Comparison of ENCODE assay signal across 8 mouse cellular contexts in genomic region chr1:167000529-167001173, GRCm38 (mm10). TPM values are rescaled to one million over a fixed set of nuclear protein-coding genes. Genes with fewer than 3 reads are reported as not detected.
DNase-seq lines count a peak whose midpoint lies in the region; ATAC-seq and TF ChIP-seq lines count a peak whose summit lies in the region.

No protein-coding gene starts in this region.

- H3K27ac ChIP-seq in limb, embryonic 12.5 days, result no peak overlapping the region
- H3K27ac ChIP-seq in midbrain, embryonic 13.5 days, result peak overlapping the region; percentile 96
- H3K27ac ChIP-seq in spleen, adult 2 months (ENCODE audit: insufficient read depth, low read length), result no peak overlapping the region

- no peaks in the 10 kb centered on the region for H3K9me3 ChIP-seq in limb, embryonic 12.5 days
- no peaks in the 10 kb centered on the region for H3K9me3 ChIP-seq in midbrain, embryonic 13.5 days

- peaks cover 12% of the 10 kb centered on the region for H3K4me1 ChIP-seq in limb, embryonic 12.5 days (replicated peaks)
- H3K4me1 ChIP-seq in midbrain, embryonic 13.5 days (replicated peaks), result peaks cover 34% of the 10 kb centered on the region
- peaks cover 6% of the 10 kb centered on the region; the same call in 1 of the 2 replicates for H3K4me1 ChIP-seq in spleen, adult 2 months (ENCODE audit: control insufficient read depth, insufficient read depth, insufficient read length)

- H3K9ac ChIP-seq in limb, embryonic 12.5 days (replicated peaks), result peak overlapping the region; percentile 80
- peak overlapping the region; percentile 87 for H3K9ac ChIP-seq in midbrain, embryonic 13.5 days (replicated peaks)

- H3K36me3 ChIP-seq in limb, embryonic 12.5 days, result no peaks in the 10 kb centered on the region
- H3K36me3 ChIP-seq in midbrain, embryonic 13.5 days, result no peaks in the 10 kb centered on the region
- no peaks in the 10 kb centered on the region for H3K36me3 ChIP-seq in spleen, adult 2 months (ENCODE audit: control insufficient read depth, insufficient read depth, low read length)

- peak overlapping the region; percentile 89 for H3K4me2 ChIP-seq in limb, embryonic 12.5 days
- peak overlapping the region; percentile 78 for H3K4me2 ChIP-seq in midbrain, embryonic 13.5 days (replicated peaks)

- DNase-seq in adrenal gland, postnatal 36 days, result peak; percentile 86 to 91
- peak; percentile 81 for DNase-seq in embryo, embryonic 11 days
- peak; percentile 42 for DNase-seq in kidney, adult 11 months
- DNase-seq in spleen, adult 2 months (ENCODE audit: low read depth in 1 of 2, low spot score in 2 of 2), result peak; percentile 23 to 72

- H3K27me3 ChIP-seq in limb, embryonic 12.5 days, result peaks cover 37% of the 10 kb centered on the region
- H3K27me3 ChIP-seq in midbrain, embryonic 13.5 days, result 0 out of 2 replicates have a peak, but pooled peaks cover 3% of the 10 kb centered on the region
- peaks cover 11% of the 10 kb centered on the region; the same call in 1 of the 2 replicates for H3K27me3 ChIP-seq in spleen, adult 2 months (ENCODE audit: control insufficient read depth, insufficient read depth, low read length)

- under 1% methylated on average over 56 of the region's 76 CpGs for WGBS in limb, embryonic 12.5 days
- WGBS in midbrain, embryonic 13.5 days, result under 1% methylated on average over 39 of the region's 76 CpGs
- under 1% methylated on average over 66 of the region's 76 CpGs for WGBS in spleen, adult 2 months

- TF ChIP-seq POLR2A in spleen, adult 2 months (IDR thresholded peaks at IDR 0.05; ENCODE audit: low read depth, low read length), result no peak

- TF ChIP-seq CTCF in spleen, adult 2 months (IDR thresholded peaks at IDR 0.05; ENCODE audit: extremely low read depth, insufficient read depth, insufficient read length, insufficient replicate concordance), result no peak

- ATAC-seq in granulocyte monocyte progenitor cell, adult 5-6 weeks (replicated peaks; ENCODE audit: poor library complexity, severe bottlenecking), result peak; percentile 35
- peak; percentile 83 for ATAC-seq in limb, embryonic 12.5 days (ENCODE audit: insufficient number of reproducible peaks, insufficient read depth, low FRiP score, low TSS enrichment, low read depth)
- peak; percentile 87 for ATAC-seq in midbrain, embryonic 13.5 days
- ATAC-seq in megakaryocyte-erythroid progenitor cell, adult 5-6 weeks (replicated peaks; ENCODE audit: low FRiP score, low TSS enrichment, poor library complexity, severe bottlenecking), result no peak

- peak overlapping the region; percentile 91 for H3K4me3 ChIP-seq in limb, embryonic 12.5 days (replicated peaks)
- H3K4me3 ChIP-seq in midbrain, embryonic 13.5 days (replicated peaks), result peak overlapping the region; percentile 81
- peak overlapping the region; percentile 77 for H3K4me3 ChIP-seq in spleen, adult 2 months (ENCODE audit: extremely low read depth, insufficient read depth, insufficient read length)

RNA-seq across cellular contexts. Expression of gene Fam78b, which starts 0.6 kb away (rescaled TPM):
- 10 to 100 TPM in 1 of 2 experiments, 1 to 10 TPM in 1; 5.8 to 14.1 TPM for total RNA-seq in adrenal gland, postnatal 36 days (2021)
- total RNA-seq in granulocyte monocyte progenitor cell, adult 5-6 weeks (2014; fragmentation: Nextera tagmentation), result 1.9 TPM in 1 of 2 replicates, not detected in the other
- not detected in 2 replicates for total RNA-seq in granulocyte monocyte progenitor cell, adult 5-6 weeks (2017)
- polyA plus RNA-seq in limb, embryonic 12.5 days (2016; fragmentation: Nextera tagmentation; extraction: Ambion mirVana), result 0.49 and 0.69 TPM in 2 replicates
- 8.2 and 9.1 TPM in 2 replicates for polyA plus RNA-seq in midbrain, embryonic 13.5 days (2015; fragmentation: Nextera tagmentation; extraction: Ambion mirVana)
- 0.72 and 1.0 TPM in 2 replicates for polyA plus RNA-seq in spleen, adult 2 months (2012; rRNA removed)
- not detected in 2 replicates for total RNA-seq in megakaryocyte-erythroid progenitor cell, adult 5-6 weeks (2014; fragmentation: Nextera tagmentation)
- total RNA-seq in megakaryocyte-erythroid progenitor cell, adult 5-6 weeks (2017), result 0.38 TPM in 1 of 2 replicates, not detected in the other
